Mouse (Mus musculus) adrenal gland, adult 10 weeks (tissue): Measurements from ENCODE around the gene Aifm2. TPM values are rescaled to one million over a fixed set of nuclear protein-coding genes. Genes with fewer than 3 reads are reported as not detected.

Experiments used
- polyA plus RNA-seq: library from polyadenylated mRNA; stranded (reverse); fragments of 350-450 nt; fragmentation: Illumina TruSeq; extraction: RNeasy Lipid Tissue Mini Kit (QIAGEN cat#74804); gene quantifications from one replicate; pipeline ENCODE4 v1.2.3, GENCODE M21; 2014; ENCODE audit warnings: low read depth, low replicate concordance

Aifm2 gene
- polyA plus RNA-seq = 106 TPM

GRCm38 (mm10) chr10:61714771-61715461, at the start of gene Aifm2:
Aifm2 (plus strand) TSS chr10:61715263.

GRCm38 (mm10) chr10:61680015-61680913, 34.8 kb upstream of the Aifm2 start, which contains the start of gene Sar1a:
Sar1a (plus strand) TSS chr10:61680299.

GRCm38 (mm10) chr10:61694870-61695670, 20.0 kb upstream of the Aifm2 start, which contains the start of gene Tysnd1:
Tysnd1 (plus strand) TSS chr10:61695514.

GRCm38 (mm10) chr10:61783621-61784251, 68.7 kb downstream of the Aifm2 start, which contains the start of gene H2afy2:
H2afy2 (minus strand) TSS chr10:61784147.

Other genes with a start within 250 kb of the Aifm2 start
- gene Lrrc20, start 239.5 kb upstream of the Aifm2 start, polyA plus RNA-seq = 9.4 TPM
- gene Npffr1, start 119.8 kb upstream of the Aifm2 start, polyA plus RNA-seq = not detected
- 166 TPM for gene Ppa1, start 66.7 kb upstream of the Aifm2 start, polyA plus RNA-seq
- 395 TPM for gene Sar1a, start 35.0 kb upstream of the Aifm2 start, polyA plus RNA-seq
- gene Tysnd1, start 19.7 kb upstream of the Aifm2 start, polyA plus RNA-seq = 5.5 TPM
- 10.5 TPM for gene H2afy2, start 68.9 kb downstream of the Aifm2 start, polyA plus RNA-seq